Mouse (Mus musculus) ES-E14 (cell line): ENCODE data around the gene Klf3. TPM values are rescaled to one million over a fixed set of nuclear protein-coding genes. Genes with fewer than 3 reads are reported as not detected.

Source experiments
- DNase-seq: peaks from one replicate; pipeline ENCODE4 v3.0.0-alpha.2; 2013; ENCODE audit warnings: low read depth, low spot score
- H3K27ac ChIP-seq: 2 replicates; pipeline ENCODE4 v1.5.1; 2012; ENCODE audit warnings: low read depth, mild to moderate bottlenecking, low read length, moderate library complexity, mixed read lengths; ENCODE audit not compliant: poor library complexity, insufficient read depth, severe bottlenecking
- H3K36me3 ChIP-seq: 2 replicates; pipeline ENCODE4 v1.6.1; 2012; ENCODE audit warnings: mild to moderate bottlenecking, low read length, moderate library complexity, mixed read lengths; ENCODE audit not compliant: control insufficient read depth, poor library complexity, insufficient read depth, severe bottlenecking
- H3K4me1 ChIP-seq, 2 experiments: fragments of 150-350 bp in 1 of 2; sonication (generic) in 1 of 2; 2 replicates each; pipeline ENCODE4 v1.6.1; 2012; ENCODE audit warnings: low read length in 2 of 2, mild to moderate bottlenecking in 1 of 2, mixed read lengths in 1 of 2; ENCODE audit not compliant: control insufficient read depth in 2 of 2, insufficient read depth in 2 of 2, poor library complexity in 1 of 2
- H3K4me3 ChIP-seq, 2 experiments: fragments of 150-350 bp in 1 of 2; sonication (generic) in 1 of 2; 2 replicates each; pipeline ENCODE4 v1.5.1; 2012; ENCODE audit warnings: low read length in 2 of 2, low read depth in 1 of 2, mild to moderate bottlenecking in 1 of 2, mixed read lengths in 1 of 2; ENCODE audit not compliant: insufficient read depth in 1 of 2, poor library complexity in 1 of 2, severe bottlenecking in 1 of 2
- H3K9ac ChIP-seq: 2 replicates; pipeline ENCODE4 v1.6.1; 2012; ENCODE audit warnings: low read depth, mild to moderate bottlenecking, low read length, mixed read lengths; ENCODE audit not compliant: poor library complexity, insufficient read depth, severe bottlenecking
- H3K9me3 ChIP-seq: fragments of 150-350 bp; sonication (generic); 2 replicates; pipeline ENCODE4 v1.6.1; 2012; ENCODE audit warnings: low read depth, mild to moderate bottlenecking, low read length; ENCODE audit not compliant: control insufficient read depth, insufficient read depth
- CHD2 ChIP-seq: IDR thresholded peaks from 2 replicates; pipeline ENCODE4 v1.6.1; 2014; ENCODE audit warnings: mild to moderate bottlenecking, low read depth, low read length, inconsistent platforms
- HCFC1 ChIP-seq: IDR thresholded peaks from 2 replicates; pipeline ENCODE4 v1.6.1; 2012; ENCODE audit warnings: low read length, inconsistent platforms, borderline replicate concordance; ENCODE audit not compliant: insufficient read depth
- MAFK ChIP-seq: IDR thresholded peaks from 2 replicates; pipeline ENCODE4 v1.6.1; 2014; ENCODE audit warnings: mild to moderate bottlenecking, low read depth, low read length, inconsistent platforms; ENCODE audit not compliant: insufficient read depth
- ZC3H11A ChIP-seq: IDR thresholded peaks from 2 replicates; pipeline ENCODE4 v1.6.1; 2012; ENCODE audit warnings: low read depth, mild to moderate bottlenecking, inconsistent platforms, low read length, borderline replicate concordance
- ZNF384 ChIP-seq: IDR thresholded peaks from 2 replicates; pipeline ENCODE4 v1.6.1; 2012; ENCODE audit warnings: low read depth, low read length, inconsistent platforms
- in situ Hi-C, 2 experiments: fragments of 600-800 bp; cut with MboI; formaldehyde crosslinking; loops; one replicate each; pipeline ENCODE4 v1.15.1; 2025; ENCODE audit warnings: low sequenced_read_pairs in 2 of 2, inconsistent platforms in 1 of 2; ENCODE audit not compliant: unreplicated experiment in 2 of 2
- total RNA-seq: library from RNA; depleted of rRNA; stranded (reverse); fragments of 300-350 nt; gene quantifications from 2 replicates; pipeline ENCODE4 v1.2.3, GENCODE M21; 2012; rRNA removed

The Klf3 gene
- total RNA-seq: 22.9 and 31.8 TPM in 2 replicates

DNA sequence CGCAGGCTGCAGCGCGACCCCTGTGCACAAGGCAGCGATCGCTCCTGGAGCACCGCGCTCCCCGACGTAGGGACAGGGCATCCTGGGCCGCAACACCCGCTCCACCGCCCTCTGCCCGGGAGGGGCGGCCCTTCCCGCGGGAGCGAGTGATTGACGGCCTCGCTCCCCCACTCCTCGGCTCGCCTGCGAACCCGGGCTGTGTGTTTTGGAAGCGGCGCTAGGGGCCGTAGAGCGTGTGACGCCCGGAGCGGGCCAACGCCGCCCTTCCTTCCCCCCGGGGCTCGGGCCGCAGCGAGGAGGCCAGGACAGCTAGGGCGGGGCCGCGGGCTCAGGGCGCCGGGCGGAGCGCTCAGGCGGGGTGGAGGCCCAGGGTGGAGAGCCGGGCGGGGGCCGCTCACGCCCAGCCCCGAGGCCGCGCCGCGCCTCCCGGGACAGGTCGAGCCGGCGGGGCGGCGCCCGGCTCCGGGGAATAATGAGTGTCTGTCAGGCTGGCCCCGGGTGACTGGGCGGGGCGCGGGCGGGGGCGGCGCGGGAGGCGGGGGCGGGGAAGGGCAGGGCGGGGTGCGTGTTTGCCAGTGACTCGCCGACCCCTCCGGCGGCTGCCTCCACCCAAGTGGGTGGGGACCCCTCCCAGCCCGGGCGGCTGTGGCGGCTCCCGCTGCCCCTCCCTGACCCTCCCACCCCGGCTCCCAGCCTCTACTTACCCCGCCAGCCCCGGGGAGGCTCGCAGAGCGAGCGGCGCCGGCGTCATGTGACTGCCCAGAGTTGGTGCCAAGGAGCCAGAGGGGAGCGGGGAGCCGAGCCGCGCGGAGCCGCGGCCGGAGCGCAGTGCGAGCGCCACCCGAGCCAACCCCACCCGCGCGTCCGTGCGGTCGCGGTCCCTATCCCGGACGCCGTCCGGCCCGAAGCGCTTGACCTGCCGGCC is at the start of gene Klf3:
Gene Klf3 (plus strand): TSS at position 594 of the 925 bp plus-strand sequence.
- Histone ChIP-seq H3K4me1 (peaks cover 14 to 15% of the 10 kb centered on the region in 2 experiments), H3K9me3 (no peaks in the 10 kb centered on the region), H3K4me3 (peak within 1 kb of the TSS; percentile 89 to 97), H3K27ac (peak within 1 kb of the TSS; percentile 98), H3K9ac (peak within 1 kb of the TSS; percentile 97), H3K36me3 (0 out of 2 replicates have a peak, but pooled peaks cover 1% of the 10 kb centered on the region)
- peak; percentile 91 for DNase-seq
- TF ChIP-seq MAFK (no peak), ZNF384 (no peak), CHD2 (no peak), HCFC1 (no peak; the same call in 1 of the 2 replicates)
- in situ Hi-C loops: loop anchor here in 1 of 2 experiments (25.0 kb wide), 1 partner anchor 216 kb away; no protein-coding TSS in a partner anchor

GRCm38 (mm10) chr5:64762295-64762694 is 40.9 kb upstream of the Klf3 start:
- in situ Hi-C loops: no loop called here
- Histone ChIP-seq H3K4me1 (no peaks in the 10 kb centered on the region), H3K4me3 (no peak overlapping the region), H3K36me3 (no peaks in the 10 kb centered on the region), H3K27ac (no peak overlapping the region), H3K9ac (no peak overlapping the region), H3K9me3 (no peaks in the 10 kb centered on the region)
- DNase-seq: no peak
- TF ChIP-seq ZNF384: no peak
- no peak for TF ChIP-seq MAFK
- no peak for TF ChIP-seq ZC3H11A
- TF ChIP-seq HCFC1: no peak
- no peak for TF ChIP-seq CHD2

GRCm38 (mm10) chr5:64764452-64764851 is 38.7 kb upstream of the Klf3 start:
- H3K27ac ChIP-seq: no peak overlapping the region
- H3K9ac ChIP-seq: no peak overlapping the region
- H3K4me1 ChIP-seq: no peaks in the 10 kb centered on the region
- no peaks in the 10 kb centered on the region for H3K36me3 ChIP-seq
- in situ Hi-C loops: no loop called here
- H3K4me3 ChIP-seq: no peak overlapping the region
- no peaks in the 10 kb centered on the region for H3K9me3 ChIP-seq
- no peak for DNase-seq
- TF ChIP-seq HCFC1 (no peak), ZC3H11A (no peak), MAFK (no peak), CHD2 (no peak), ZNF384 (no peak)

DNA sequence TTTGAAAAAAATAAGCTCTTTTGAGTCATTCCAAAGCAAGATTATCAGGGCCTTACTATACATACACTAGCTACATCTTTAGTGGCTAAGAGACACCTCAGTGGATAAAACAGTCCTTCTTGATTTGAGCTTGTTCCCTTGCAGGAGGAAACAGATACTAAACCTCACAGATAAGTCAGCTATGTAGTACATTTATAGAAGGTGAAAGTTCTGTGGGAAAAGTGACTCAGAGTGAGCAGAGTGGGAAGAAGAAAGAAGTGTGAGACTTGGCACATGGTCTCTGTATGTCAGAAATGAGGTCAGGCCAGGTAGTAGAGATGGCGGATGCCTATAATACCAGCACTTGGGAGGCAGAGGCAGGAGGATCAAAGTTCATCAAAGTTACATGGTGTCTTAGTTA is 37.4 kb upstream of the Klf3 start:
- no peaks in the 10 kb centered on the region for H3K9me3 ChIP-seq
- no peaks in the 10 kb centered on the region for H3K36me3 ChIP-seq
- TF ChIP-seq ZNF384: no peak
- no peak for TF ChIP-seq ZC3H11A
- no peak for TF ChIP-seq MAFK
- no peak for TF ChIP-seq CHD2
- TF ChIP-seq HCFC1: no peak
- H3K4me1 ChIP-seq: no peaks in the 10 kb centered on the region
- in situ Hi-C loops: no loop called here
- H3K4me3 ChIP-seq: no peak overlapping the region
- DNase-seq: no peak
- H3K9ac ChIP-seq: no peak overlapping the region
- H3K27ac ChIP-seq: no peak overlapping the region
